Mouse (Mus musculus) bone marrow macrophage, adult 2 months (primary cell): ENCODE data around the gene Wbp1l.

Experiments
- CTCF ChIP-seq: IDR thresholded peaks from 2 replicates; pipeline ENCODE4 v1.5.1; 2012; ENCODE audit warnings: low read depth, mild to moderate bottlenecking, low read length, moderate library complexity
- POLR2A ChIP-seq: IDR thresholded peaks from 2 replicates; pipeline ENCODE4 v1.6.1; 2012; ENCODE audit warnings: mild to moderate bottlenecking, low read depth, low read length, borderline replicate concordance

- TF ChIP-seq CTCF, result no peak
- TF ChIP-seq POLR2A, result no peak
Measured at GRCm38 (mm10) chr19:46644343-46644792, 45.5 kb downstream of the Wbp1l start.
